Mouse (Mus musculus) CH12.LX (cell line): Measurements from ENCODE around the gene Vgll1. TPM values are rescaled to one million over a fixed set of nuclear protein-coding genes. Genes with fewer than 3 reads are reported as not detected.

ENCODE experiments used
- DNase-seq: peaks from one replicate; pipeline ENCODE4 v3.0.0-alpha.2; 2013; ENCODE audit errors: extremely low read depth
- H3K27ac ChIP-seq: 2 replicates; pipeline ENCODE4 v1.5.1; 2012; ENCODE audit warnings: low read depth, mild to moderate bottlenecking, control low read depth, moderate library complexity; ENCODE audit not compliant: insufficient read depth
- H3K27me3 ChIP-seq: replicated peaks from 2 replicates; pipeline ENCODE3; 2012; ENCODE audit warnings: inconsistent platforms
- H3K36me3 ChIP-seq, 2 experiments: replicated peaks in 1 of 2; 2 replicates each; pipeline versions ENCODE3 to v1.6.1; 2012; ENCODE audit warnings: inconsistent platforms in 1 of 2, low read length in 1 of 2, mild to moderate bottlenecking in 1 of 2, mixed read lengths in 1 of 2, moderate library complexity in 1 of 2; ENCODE audit not compliant: control insufficient read depth in 1 of 2, insufficient read depth in 1 of 2
- H3K4me1 ChIP-seq, 2 experiments: 2 replicates each; pipeline ENCODE4 v1.6.1; 2012; ENCODE audit warnings: inconsistent platforms in 1 of 2, moderate library complexity in 1 of 2; ENCODE audit not compliant: insufficient read depth in 2 of 2, control insufficient read depth in 1 of 2
- H3K4me2 ChIP-seq: 2 replicates; pipeline ENCODE4 v1.6.1; 2012; ENCODE audit warnings: low read depth, mild to moderate bottlenecking, control low read depth; ENCODE audit not compliant: poor library complexity, insufficient read depth, severe bottlenecking
- H3K4me3 ChIP-seq, 3 experiments: fragments of 150-350 bp in 1 of 3; sonication (generic) in 1 of 3; replicated peaks in 1 of 3; 2 replicates each; pipeline versions ENCODE3 to v1.5.1; 2011 to 2012; ENCODE audit warnings: low read depth in 2 of 3, low read length in 2 of 3, mild to moderate bottlenecking in 2 of 3, moderate library complexity in 2 of 3, control low read depth in 1 of 3, improper control_type of control experiment in 1 of 3, inconsistent platforms in 1 of 3, mixed read lengths in 1 of 3; ENCODE audit not compliant: poor library complexity in 1 of 3
- H3K79me2 ChIP-seq: replicated peaks from 2 replicates; pipeline ENCODE4 v1.6.1; 2012; ENCODE audit warnings: mild to moderate bottlenecking, moderate library complexity; ENCODE audit not compliant: control insufficient read depth, poor library complexity, insufficient read depth, severe bottlenecking; ENCODE audit errors: extremely low read depth
- H3K9ac ChIP-seq: 2 replicates; pipeline ENCODE4 v1.6.1; 2012; ENCODE audit warnings: low read depth, mild to moderate bottlenecking, control low read depth, moderate library complexity; ENCODE audit not compliant: insufficient read depth
- H3K9me3 ChIP-seq: replicated peaks from 2 replicates; pipeline ENCODE3; 2012; ENCODE audit warnings: low read length, inconsistent platforms, mixed read lengths
- CHD1 ChIP-seq: IDR thresholded peaks from 2 replicates; pipeline ENCODE4 v1.6.1; 2012; ENCODE audit warnings: low read depth, low read length, improper control_type of control experiment, inconsistent platforms
- E2F4 ChIP-seq: IDR thresholded peaks from 2 replicates; pipeline ENCODE4 v1.6.1; 2011; ENCODE audit warnings: low read depth, low read length, improper control_type of control experiment; ENCODE audit not compliant: insufficient replicate concordance
- GABPA ChIP-seq: IDR thresholded peaks from 2 replicates; pipeline ENCODE4 v1.6.1; 2012; ENCODE audit warnings: low read depth, low read length, improper control_type of control experiment, inconsistent platforms; ENCODE audit not compliant: insufficient replicate concordance
- HCFC1 ChIP-seq: IDR thresholded peaks from 2 replicates; pipeline ENCODE4 v1.6.1; 2012; ENCODE audit warnings: low read depth, mild to moderate bottlenecking, inconsistent platforms, low read length, improper control_type of control experiment
- JUN ChIP-seq: IDR thresholded peaks from 2 replicates; pipeline ENCODE4 v1.6.1; 2011; ENCODE audit warnings: low read depth, mild to moderate bottlenecking, low read length, improper control_type of control experiment, moderate library complexity; ENCODE audit not compliant: insufficient read depth
- JUND ChIP-seq: conservative IDR thresholded peaks from 2 replicates; pipeline ENCODE4 v1.6.1; 2011; ENCODE audit warnings: low read depth, low read length, improper control_type of control experiment
- KAT2A ChIP-seq: IDR thresholded peaks from 2 replicates; pipeline ENCODE4 v1.6.1; 2012; ENCODE audit warnings: low read length, improper control_type of control experiment, inconsistent platforms; ENCODE audit not compliant: insufficient replicate concordance
- MAFK ChIP-seq: IDR thresholded peaks from 2 replicates; pipeline ENCODE4 v1.6.1; 2011; ENCODE audit warnings: low read length, improper control_type of control experiment; ENCODE audit not compliant: insufficient replicate concordance
- MAX ChIP-seq: IDR thresholded peaks from 2 replicates; pipeline ENCODE4 v1.6.1; 2011; ENCODE audit warnings: low read length, improper control_type of control experiment
- MAZ ChIP-seq: IDR thresholded peaks from 2 replicates; pipeline ENCODE4 v1.6.1; 2012; ENCODE audit warnings: low read depth, mild to moderate bottlenecking, inconsistent platforms, low read length, improper control_type of control experiment, moderate library complexity
- NELFE ChIP-seq: IDR thresholded peaks from 2 replicates; pipeline ENCODE4 v1.6.1; 2011; ENCODE audit warnings: low read depth, low read length, improper control_type of control experiment
- NRF1 ChIP-seq: IDR thresholded peaks from 2 replicates; pipeline ENCODE4 v1.6.1; 2014; ENCODE audit warnings: low read depth, mild to moderate bottlenecking, inconsistent platforms, low read length, improper control_type of control experiment, moderate library complexity
- POLR2AphosphoS2 ChIP-seq: IDR thresholded peaks from 2 replicates; pipeline ENCODE4 v1.6.1; 2011; ENCODE audit warnings: low read depth, low read length, improper control_type of control experiment
- RAD21 ChIP-seq: IDR thresholded peaks from 2 replicates; pipeline ENCODE4 v1.6.1; 2011; ENCODE audit warnings: low read depth, mild to moderate bottlenecking, low read length, improper control_type of control experiment, moderate library complexity
- SIN3A ChIP-seq: IDR thresholded peaks from 2 replicates; pipeline ENCODE4 v1.6.1; 2012; ENCODE audit warnings: low read length, improper control_type of control experiment, inconsistent platforms
- SMC3 ChIP-seq: IDR thresholded peaks from 2 replicates; pipeline ENCODE4 v1.6.1; 2011; ENCODE audit warnings: low read depth, low read length, improper control_type of control experiment
- UBTF ChIP-seq: IDR thresholded peaks from 2 replicates; pipeline ENCODE4 v1.6.1; 2012; ENCODE audit warnings: low read depth, mild to moderate bottlenecking, inconsistent platforms, low read length, improper control_type of control experiment, moderate library complexity
- USF1 ChIP-seq: IDR thresholded peaks from 2 replicates; pipeline ENCODE4 v1.6.1; 2014; ENCODE audit warnings: low read depth, mild to moderate bottlenecking, inconsistent platforms, low read length, improper control_type of control experiment
- USF2 ChIP-seq: conservative IDR thresholded peaks from 2 replicates; pipeline ENCODE4 v1.6.1; 2011; ENCODE audit warnings: low read depth, low read length, improper control_type of control experiment
- ZC3H11A ChIP-seq: IDR thresholded peaks from 2 replicates; pipeline ENCODE4 v1.6.1; 2012; ENCODE audit warnings: low read depth, mild to moderate bottlenecking, inconsistent platforms, low read length, improper control_type of control experiment
- ZKSCAN1 ChIP-seq: IDR thresholded peaks from 2 replicates; pipeline ENCODE4 v1.6.1; 2012; ENCODE audit warnings: low read depth, inconsistent platforms, low read length, improper control_type of control experiment, borderline replicate concordance
- ZMIZ1 ChIP-seq: IDR thresholded peaks from 2 replicates; pipeline ENCODE4 v1.6.1; 2012; ENCODE audit warnings: low read depth, mild to moderate bottlenecking, inconsistent platforms, low read length, improper control_type of control experiment
- dilution Hi-C: fragments of 300-500 bp; cut with MboI; formaldehyde crosslinking; loops from 2 replicates; pipeline ENCODE4 v1.14.3; 2020; ENCODE audit warnings: low sequenced_read_pairs; ENCODE audit not compliant: extremely low pct_unique_long_range_greater_than_20kb, extremely low pct_ligation_motif_present
- in situ Hi-C: fragments of 300-500 bp; cut with MboI; formaldehyde crosslinking; loops from 3 replicates; pipeline ENCODE4 v1.14.3; 2019; ENCODE audit warnings: low sequenced_read_pairs, low pct_ligation_motif_present, low pct_unique_long_range_greater_than_20kb, mixed read lengths
- polyA plus RNA-seq: library from polyadenylated mRNA; unstranded; fragments of >175 nt; gene quantifications from 2 replicates; pipeline ENCODE4 v1.2.1, GENCODE M21; 2012; ENCODE audit warnings: low read depth; ENCODE audit not compliant: insufficient read length
- total RNA-seq, 2 experiments: library from RNA; depleted of rRNA; stranded (reverse); fragments of 300-350 nt in 1 of 2; fragments of >200 nt in 1 of 2; gene quantifications; 2 replicates each; pipeline ENCODE4 v1.2.3; 2012 to 2014

Vgll1 gene
- total RNA-seq (2012; rRNA removed): 0.17 TPM in 1 of 2 replicates, not detected in the other
- total RNA-seq (2014; rRNA removed): 0.53 and 0.97 TPM in 2 replicates
- polyA plus RNA-seq: not detected in 2 replicates

- dilution Hi-C loops: no loop called here
- Histone ChIP-seq H3K4me3 (no peak within 1 kb of the TSS), H3K9me3 (no peaks in the 10 kb centered on the region), H3K9ac (no peak within 1 kb of the TSS), H3K4me1 (no peaks in the 10 kb centered on the region), H3K4me2 (no peak within 1 kb of the TSS), H3K27me3 (no peaks in the 10 kb centered on the region), H3K27ac (no peak within 1 kb of the TSS), H3K36me3 (no peaks in the 10 kb centered on the region), H3K79me2 (no peaks in the 10 kb centered on the region)
- in situ Hi-C loops: no loop called here
- no peak for TF ChIP-seq E2F4
- no peak for TF ChIP-seq RAD21
- no peak for DNase-seq
Observed at GRCm38 (mm10) chrX:57087806-57088205, at the start of gene Vgll1. Gene Vgll1 (plus strand): TSS chrX:57088106.

GRCm38 (mm10) chrX:57042774-57043173 lies 45.1 kb upstream of the Vgll1 start, which contains the start of gene Brs3:
Gene Brs3 (plus strand): TSS chrX:57043074.
- H3K9ac ChIP-seq: no peak within 1 kb of the TSS
- no peaks in the 10 kb centered on the region for H3K9me3 ChIP-seq
- dilution Hi-C loops: no loop called here
- H3K27ac ChIP-seq: no peak within 1 kb of the TSS
- no peak for DNase-seq
- in situ Hi-C loops: no loop called here
- no peak within 1 kb of the TSS for H3K4me2 ChIP-seq
- no peaks in the 10 kb centered on the region for H3K36me3 ChIP-seq
- H3K4me3 ChIP-seq: no peak within 1 kb of the TSS
- no peaks in the 10 kb centered on the region for H3K79me2 ChIP-seq
- H3K4me1 ChIP-seq: no peaks in the 10 kb centered on the region
- no peaks in the 10 kb centered on the region for H3K27me3 ChIP-seq
- no peak for TF ChIP-seq USF2
- no peak for TF ChIP-seq USF1
- no peak for TF ChIP-seq GABPA
- no peak for TF ChIP-seq KAT2A
- no peak for TF ChIP-seq NELFE
- TF ChIP-seq UBTF: no peak
- no peak for TF ChIP-seq ZMIZ1
- TF ChIP-seq POLR2AphosphoS2: no peak
- no peak for TF ChIP-seq SMC3
- TF ChIP-seq HCFC1: no peak
- TF ChIP-seq JUN: no peak
- no peak for TF ChIP-seq MAZ
- TF ChIP-seq MAX: no peak
- no peak for TF ChIP-seq MAFK
- TF ChIP-seq ZC3H11A: no peak
- no peak for TF ChIP-seq CHD1
- TF ChIP-seq SIN3A: no peak
- TF ChIP-seq NRF1: no peak
- TF ChIP-seq JUND: no peak
- no peak for TF ChIP-seq ZKSCAN1
